Comparison of ENCODE assay signal across 20 mouse cellular contexts in genomic region chr7:6185391-6185790, GRCm38 (mm10). TPM values are rescaled to one million over a fixed set of nuclear protein-coding genes. Genes with fewer than 3 reads are reported as not detected.
"Had no signal": no experiment of that assay in that cellular context is flagged by ENCODE, and none has a peak within 500 bp of the region (broad histone marks: within the 10 kb centered on the region; RNA-seq: fewer than 3 reads in every experiment).

No protein-coding gene starts in this region.

- H3K4me3 ChIP-seq: layer of hippocampus, adult 2 months; limb, embryonic 13.5 days; midbrain, embryonic 12.5 days; neural tube, embryonic 13.5 days had no signal

- H3K4me1 ChIP-seq: limb, embryonic 13.5 days; midbrain, embryonic 12.5 days; neural tube, embryonic 13.5 days had no signal

- H3K27ac ChIP-seq: layer of hippocampus, adult 2 months; limb, embryonic 13.5 days; liver, embryonic 14.5 days; midbrain, embryonic 12.5 days; neural tube, embryonic 13.5 days had no signal

- ATAC-seq: midbrain, embryonic 16.5 days had no signal

- DNase-seq: kidney, postnatal 4 days; lung, adult 18-20 months; retina, postnatal 1 day; right cerebral cortex, postnatal 4 days; spleen, adult 18-20 months; thymus, adult 18-20 months; thymus, postnatal 14 days had no signal

- H3K9me3 ChIP-seq: midbrain, embryonic 12.5 days; neural tube, embryonic 13.5 days had no signal

- H3K4me2 ChIP-seq: limb, embryonic 13.5 days; midbrain, embryonic 12.5 days; neural tube, embryonic 13.5 days had no signal

- H3K9ac ChIP-seq: limb, embryonic 13.5 days; liver, embryonic 14.5 days; midbrain, embryonic 12.5 days; neural tube, embryonic 13.5 days had no signal

- H3K27me3 ChIP-seq: neural tube, embryonic 13.5 days had no signal

RNA-seq across cellular contexts. Expression of gene Galp, which starts 11.5 kb away (rescaled TPM):
- total RNA-seq: layer of hippocampus, adult 2 months; layer of hippocampus, postnatal 10 days; left cerebral cortex, postnatal 36 days; liver, adult 2 months; megakaryocyte-erythroid progenitor cell, adult 5-6 weeks had no signal
- polyA plus RNA-seq: limb, embryonic 13.5 days; liver, adult 2 months; liver, embryonic 14.5 days; lung, embryonic 16.5 days; midbrain, embryonic 12.5 days; midbrain, embryonic 16.5 days; neural tube, embryonic 13.5 days; stomach, embryonic 14.5 days; urinary bladder, adult 2 months had no signal

RNA-seq across cellular contexts. Expression of gene Zscan5b, which starts 36.7 kb away (rescaled TPM):
- total RNA-seq: layer of hippocampus, adult 2 months; layer of hippocampus, postnatal 10 days; left cerebral cortex, postnatal 36 days; liver, adult 2 months; megakaryocyte-erythroid progenitor cell, adult 5-6 weeks had no signal
- polyA plus RNA-seq: limb, embryonic 13.5 days; liver, adult 2 months; liver, embryonic 14.5 days; lung, embryonic 16.5 days; midbrain, embryonic 12.5 days; midbrain, embryonic 16.5 days; neural tube, embryonic 13.5 days; stomach, embryonic 14.5 days; urinary bladder, adult 2 months had no signal
